Mouse (Mus musculus) liver, embryonic 14.5 days (tissue): ENCODE measurements at regions not wholly inside any gene's neighbourhood (a gene's known extent, or its start where the extent isn't known, plus 50 kb on each side); places are given as distances from the start of the nearest gene placed in this dataset.

Source experiments
- CTCF ChIP-seq: IDR thresholded peaks from 2 replicates; pipeline ENCODE4 v1.5.1; 2016; ENCODE audit warnings: antibody characterized with exemption, low read depth, control low read depth
- EP300 ChIP-seq: IDR thresholded peaks from 2 replicates; pipeline ENCODE4 v1.6.1; 2016; ENCODE audit warnings: antibody characterized with exemption, low read depth

- TF ChIP-seq CTCF (no peak), EP300 (no peak)
Measured at GRCm38 (mm10) chr14:107901823-107902222, 1012.1 kb downstream of the Slitrk1 start.
